Mouse (Mus musculus) brain, embryonic 18.5 days (tissue): ENCODE measurements around the gene Agfg2.
"Not testable (repeated sequence)": the region's sequence is repeated elsewhere in the genome, so short reads cannot be mapped to it uniquely, and the experiment has no call there.

Experiments
- DNase-seq: peaks from one replicate; pipeline ENCODE4 v3.0.0-alpha.2; 2012; ENCODE audit warnings: low read depth, low spot score

Gene Agfg2

GRCm38 (mm10) chr5:137684294-137685123 lies at the start of gene Agfg2:
TSS of gene Agfg2 (minus strand) at chr5:137684726.
- peak; percentile 100 for DNase-seq

- DNase-seq, result no peak
Observed at GRCm38 (mm10) chr5:137733638-137734288, 49.2 kb upstream of the Agfg2 start.

GRCm38 (mm10) chr5:137726767-137727166 lies 42.2 kb upstream of the Agfg2 start:
- DNase-seq, result no peak

- DNase-seq, result no peak
Observed at GRCm38 (mm10) chr5:137723840-137724239, 39.3 kb upstream of the Agfg2 start.

GRCm38 (mm10) chr5:137720558-137721164 lies 36.1 kb upstream of the Agfg2 start:
- DNase-seq, result not testable (repeated sequence)

- DNase-seq, result no peak
Observed at GRCm38 (mm10) chr5:137719088-137719487, 34.6 kb upstream of the Agfg2 start.

- DNase-seq, result no peak
Observed at GRCm38 (mm10) chr5:137718020-137718790, 33.7 kb upstream of the Agfg2 start.

- no peak for DNase-seq
Observed at GRCm38 (mm10) chr5:137715685-137716084, 31.2 kb upstream of the Agfg2 start.

- DNase-seq, result no peak
Observed at GRCm38 (mm10) chr5:137713454-137713853, 28.9 kb upstream of the Agfg2 start.

- no peak for DNase-seq
Observed at GRCm38 (mm10) chr5:137706913-137707633, 22.5 kb upstream of the Agfg2 start.

GRCm38 (mm10) chr5:137705242-137705641 lies 20.7 kb upstream of the Agfg2 start:
- DNase-seq, result no peak

GRCm38 (mm10) chr5:137699850-137700249 lies 15.3 kb upstream of the Agfg2 start:
- DNase-seq, result no peak

- DNase-seq, result no peak
Observed at GRCm38 (mm10) chr5:137699080-137699479, 14.6 kb upstream of the Agfg2 start.

- DNase-seq, result no peak
Observed at GRCm38 (mm10) chr5:137695930-137696329, 11.4 kb upstream of the Agfg2 start.

- DNase-seq, result no peak
Observed at GRCm38 (mm10) chr5:137694796-137695195, 10.3 kb upstream of the Agfg2 start.

GRCm38 (mm10) chr5:137691881-137692280 lies 7.4 kb upstream of the Agfg2 start:
- no peak for DNase-seq

GRCm38 (mm10) chr5:137690531-137690930 lies 6.0 kb upstream of the Agfg2 start:
- no peak for DNase-seq

GRCm38 (mm10) chr5:137689974-137690373 lies 5.4 kb upstream of the Agfg2 start:
- no peak for DNase-seq

GRCm38 (mm10) chr5:137686127-137686790 lies 1.7 kb upstream of the Agfg2 start:
- DNase-seq, result no peak

GRCm38 (mm10) chr5:137685653-137686052 lies 1.1 kb upstream of the Agfg2 start:
- DNase-seq, result no peak
